Mouse (Mus musculus) MEL-GATA-1-ER (cell line): ENCODE measurements around the gene Npdc1.
"Not testable (repeated sequence)": the region's sequence is repeated elsewhere in the genome, so short reads cannot be mapped to it uniquely, and the experiment has no call there.

Source experiments
- DNase-seq: peaks from one replicate; pipeline ENCODE4 v3.0.0-alpha.2; 2012; ENCODE audit warnings: low read depth; ENCODE audit errors: extremely low read depth

The Npdc1 gene

GRCm38 (mm10) chr2:25394281-25395221, 4.6 kb upstream of the Npdc1 start:
- no peak for DNase-seq

- DNase-seq = no peak
These were observed 3.2 kb upstream of the Npdc1 start, which contains the start of gene Entpd2 for GRCm38 (mm10) chr2:25395721-25396596. Entpd2 (plus strand) TSS chr2:25395874.

- DNase-seq = no peak
These were observed 2.6 kb upstream of the Npdc1 start for GRCm38 (mm10) chr2:25396597-25396983.

GRCm38 (mm10) chr2:25397010-25397409, 2.1 kb upstream of the Npdc1 start:
- no peak for DNase-seq

- DNase-seq = no peak
These were observed 1.1 kb upstream of the Npdc1 start for GRCm38 (mm10) chr2:25398065-25398464.

- DNase-seq = no peak
These were observed 1.1 kb downstream of the Npdc1 start for GRCm38 (mm10) chr2:25400291-25400690.

GRCm38 (mm10) chr2:25400764-25401163, 1.6 kb downstream of the Npdc1 start:
- DNase-seq = no peak

- peak; percentile 57 for DNase-seq
These were observed 3.3 kb downstream of the Npdc1 start for GRCm38 (mm10) chr2:25402377-25402971.

GRCm38 (mm10) chr2:25402972-25403601, 3.9 kb downstream of the Npdc1 start:
- DNase-seq = no peak

- no peak for DNase-seq
These were observed 4.8 kb downstream of the Npdc1 start for GRCm38 (mm10) chr2:25403994-25404393.

GRCm38 (mm10) chr2:25408908-25409307, 9.8 kb downstream of the Npdc1 start:
- no peak for DNase-seq

- DNase-seq = not testable (repeated sequence)
These were observed 14.3 kb downstream of the Npdc1 start for GRCm38 (mm10) chr2:25413436-25413835.

GRCm38 (mm10) chr2:25417426-25417825, 18.3 kb downstream of the Npdc1 start:
- no peak for DNase-seq

GRCm38 (mm10) chr2:25421896-25422295, 22.7 kb downstream of the Npdc1 start:
- peak; percentile 49 for DNase-seq

GRCm38 (mm10) chr2:25422587-25423410, 23.6 kb downstream of the Npdc1 start, which contains the start of gene Fut7:
Fut7 (plus strand) TSS chr2:25423267.
- DNase-seq = no peak

GRCm38 (mm10) chr2:25423626-25424025, 24.5 kb downstream of the Npdc1 start:
- no peak for DNase-seq

GRCm38 (mm10) chr2:25425481-25425880, 26.3 kb downstream of the Npdc1 start:
- DNase-seq = no peak

- DNase-seq = peak; percentile 64
These were observed 27.6 kb downstream of the Npdc1 start for GRCm38 (mm10) chr2:25426721-25427191.

- no peak for DNase-seq
These were observed 28.1 kb downstream of the Npdc1 start for GRCm38 (mm10) chr2:25427256-25427655.
